Mouse (Mus musculus) brain, embryonic 18.5 days (tissue): ENCODE results near the gene Zranb1.

Experiments used
- DNase-seq: peaks from one replicate; pipeline ENCODE4 v3.0.0-alpha.2; 2012; ENCODE audit warnings: low read depth, low spot score

Zranb1 gene

GRCm38 (mm10) chr7:132927201-132927600 is 3.7 kb upstream of the Zranb1 start:
- DNase-seq = no peak

GRCm38 (mm10) chr7:132930055-132930454 is 887 bp upstream of the Zranb1 start:
- DNase-seq = no peak

DNA sequence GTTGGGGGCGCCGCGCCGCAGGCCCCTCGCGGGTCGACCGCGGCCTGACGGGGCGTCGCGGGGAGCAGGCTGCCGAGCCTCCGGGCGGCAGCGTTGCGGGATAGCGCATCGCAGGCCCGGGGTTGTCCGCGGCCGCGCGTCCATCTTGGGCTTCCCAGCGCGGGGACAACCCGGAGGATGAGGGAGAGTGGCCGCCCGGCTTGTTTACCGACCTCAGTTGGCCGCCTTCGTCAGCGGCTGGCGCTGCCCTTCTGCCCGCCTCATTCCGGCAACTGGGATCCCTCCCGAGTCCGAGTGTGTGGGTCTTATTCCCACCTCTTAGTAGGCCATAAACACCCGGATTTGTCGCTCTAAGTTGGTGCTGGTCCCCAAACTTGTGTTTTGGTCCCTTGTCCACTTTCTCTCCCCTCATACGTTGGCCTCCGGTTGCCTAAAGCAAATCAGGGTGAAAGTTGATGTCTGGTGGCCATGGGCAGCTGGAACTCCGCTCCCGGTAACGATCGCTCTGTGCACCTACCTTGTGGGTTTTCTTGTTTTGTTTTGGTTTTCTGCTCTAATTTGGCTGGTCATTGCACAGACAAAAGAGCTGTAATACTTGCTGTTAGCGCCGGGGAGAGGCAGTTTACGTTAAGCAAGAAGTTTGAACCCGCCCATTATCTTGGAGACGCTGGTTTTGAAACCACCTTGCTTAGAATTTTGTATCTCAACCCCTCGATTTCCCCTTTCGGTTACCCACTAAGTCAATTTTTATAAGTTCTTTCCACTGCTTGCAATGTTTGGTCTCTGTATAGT is 814 bp downstream of the Zranb1 start:
- DNase-seq = no peak

DNA sequence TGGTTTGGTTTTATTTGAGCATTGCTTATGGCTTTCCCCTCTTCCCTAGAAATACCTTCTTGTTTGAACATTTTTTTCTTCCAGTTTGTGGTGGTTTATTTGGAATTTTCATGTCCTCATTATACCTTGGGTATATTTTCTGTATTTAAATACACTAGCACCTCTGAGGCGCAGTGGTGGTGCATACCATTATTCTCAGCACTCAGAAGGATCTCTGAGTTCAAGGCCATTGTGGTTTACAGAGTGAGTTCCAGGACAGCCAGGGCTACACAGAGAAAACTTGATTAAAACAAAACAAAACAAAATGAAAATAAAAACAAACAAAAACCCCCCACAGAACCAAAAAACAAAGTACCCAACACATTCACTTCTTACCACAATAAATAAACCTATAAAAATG is 2.4 kb downstream of the Zranb1 start:
- no peak for DNase-seq

DNA sequence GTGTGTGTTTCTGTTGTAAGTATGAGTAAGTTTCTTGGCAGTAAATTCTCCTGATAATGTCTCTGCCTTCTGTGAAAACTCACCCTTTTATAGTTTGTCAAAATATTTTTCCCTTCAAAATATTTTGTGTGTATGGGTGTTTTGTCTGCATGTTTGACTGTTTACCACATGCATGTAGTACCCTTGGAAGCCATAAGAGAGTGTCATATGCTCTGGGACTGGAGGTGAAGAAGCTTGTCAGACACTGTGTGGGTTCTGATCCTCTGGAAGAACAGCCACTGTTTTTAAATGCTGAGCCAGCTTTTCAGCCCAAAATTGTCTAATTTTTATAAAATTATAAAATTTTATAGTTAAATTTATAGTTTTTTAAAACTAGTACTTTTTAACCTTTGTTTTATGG is 3.8 kb downstream of the Zranb1 start:
- DNase-seq = no peak

GRCm38 (mm10) chr7:132939118-132939517 is 8.2 kb downstream of the Zranb1 start:
- no peak for DNase-seq

GRCm38 (mm10) chr7:132940569-132940968 is 9.6 kb downstream of the Zranb1 start:
- no peak for DNase-seq

DNA sequence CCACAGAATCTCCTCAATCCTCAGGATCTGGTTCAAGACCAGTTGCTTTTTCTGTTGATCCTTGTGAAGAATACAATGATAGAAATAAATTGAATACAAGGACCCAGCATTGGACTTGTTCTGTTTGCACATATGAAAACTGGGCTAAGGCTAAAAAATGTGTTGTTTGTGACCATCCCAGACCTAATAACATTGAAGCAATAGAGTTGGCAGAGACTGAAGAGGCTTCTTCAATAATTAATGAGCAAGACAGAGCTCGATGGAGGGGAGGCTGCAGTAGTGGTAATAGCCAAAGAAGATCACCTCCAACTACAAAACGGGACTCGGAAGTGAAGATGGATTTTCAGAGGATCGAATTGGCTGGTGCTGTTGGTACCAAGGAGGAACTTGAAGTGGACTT is 19.0 kb downstream of the Zranb1 start:
- no peak for DNase-seq

DNA sequence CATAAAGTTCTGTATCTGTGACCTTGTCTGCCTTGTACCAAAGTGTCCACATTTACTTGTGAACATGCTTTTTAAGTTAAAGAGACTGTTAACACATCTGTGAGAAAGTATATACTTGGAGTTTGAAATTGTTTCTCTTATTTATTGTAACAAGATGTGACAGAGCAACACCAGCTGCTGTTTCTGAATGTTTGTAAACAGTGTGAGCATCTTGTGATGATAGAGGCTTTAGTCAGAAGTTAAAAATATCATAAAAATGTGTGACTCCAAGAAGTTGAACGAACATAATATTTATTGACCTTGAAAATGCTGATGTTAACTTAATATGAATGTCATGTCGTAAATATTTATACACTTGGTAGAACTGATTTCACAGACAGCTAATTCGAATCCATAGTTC is 19.7 kb downstream of the Zranb1 start:
- no peak for DNase-seq

DNA sequence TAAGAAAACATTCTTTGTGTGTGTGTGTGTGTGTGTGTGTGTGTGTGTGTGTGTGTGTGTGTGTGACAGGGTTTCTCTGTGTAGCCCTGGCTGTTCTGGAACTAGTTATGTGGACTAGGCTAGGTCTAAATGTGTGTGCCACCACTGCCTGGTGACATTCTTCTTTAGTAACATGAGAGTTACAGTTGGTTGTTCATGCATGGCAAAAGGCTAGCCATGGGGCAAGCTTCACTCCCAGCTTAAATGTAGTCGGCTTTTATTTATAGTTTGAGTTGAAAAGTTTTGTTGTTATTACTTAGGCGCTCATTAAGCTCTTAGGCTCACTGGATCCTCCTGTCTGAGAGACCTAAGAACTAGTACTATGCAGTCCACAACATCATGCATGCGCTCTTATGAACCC is 33.5 kb downstream of the Zranb1 start:
- DNase-seq = no peak

DNA sequence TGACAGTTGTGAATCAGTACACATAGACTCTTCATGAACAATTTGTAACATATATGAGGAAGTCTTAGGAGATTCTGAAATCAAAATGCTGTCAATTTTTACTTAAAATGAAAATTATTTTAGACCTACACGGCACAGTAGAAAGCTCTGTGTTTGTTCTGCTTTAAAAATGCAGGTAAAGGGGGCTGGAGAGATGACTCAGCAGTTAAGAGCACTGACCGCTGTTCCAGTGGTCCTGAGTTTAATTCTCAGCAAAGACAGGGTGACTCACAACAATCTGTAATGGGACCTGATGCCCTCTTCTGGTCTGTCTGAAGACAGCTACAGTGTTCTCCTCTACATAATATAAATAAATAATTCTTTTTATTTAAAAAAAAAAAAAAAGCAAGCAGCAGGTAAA is 34.8 kb downstream of the Zranb1 start:
- DNase-seq = no peak

GRCm38 (mm10) chr7:132972079-132972478 is 41.1 kb downstream of the Zranb1 start:
- DNase-seq = no peak

DNA sequence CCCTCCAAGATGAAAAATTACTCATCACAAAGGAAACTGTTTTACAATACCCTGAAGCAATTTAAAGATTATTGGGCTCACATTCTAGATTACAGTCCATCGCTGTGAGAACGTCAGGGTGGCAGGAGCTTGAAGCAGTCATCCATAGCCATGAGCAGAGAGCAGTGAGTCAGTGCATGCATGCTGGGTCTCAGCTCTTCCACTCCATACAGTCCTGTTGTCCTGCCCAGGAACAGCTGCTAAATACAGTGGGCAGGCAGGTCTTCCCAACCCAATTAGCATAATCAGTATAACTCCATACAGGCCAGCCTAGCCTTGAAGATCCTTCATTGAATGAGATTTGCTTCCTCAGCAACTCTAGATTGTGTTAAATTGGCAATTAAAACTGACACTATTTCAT is 45.1 kb downstream of the Zranb1 start:
- DNase-seq = no peak

DNA sequence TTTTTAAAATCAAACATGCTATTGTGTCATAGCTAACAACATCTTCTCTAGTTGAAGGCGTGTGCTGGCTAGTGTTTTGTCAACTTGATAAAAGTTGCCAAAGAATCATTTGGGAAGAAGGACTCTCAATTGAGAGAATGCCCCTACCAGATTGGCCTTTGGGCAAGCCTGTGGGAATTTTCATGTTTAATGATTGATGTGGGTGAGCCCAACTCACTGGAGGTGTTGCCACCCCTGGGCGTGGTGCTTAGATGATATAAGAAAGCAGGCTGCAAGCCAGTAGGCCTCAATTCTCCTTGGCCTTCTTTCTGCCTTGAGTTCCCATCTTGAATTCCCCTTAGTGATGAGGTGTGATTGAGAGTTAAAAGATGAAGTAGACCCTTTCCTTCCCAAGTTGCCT is 47.0 kb downstream of the Zranb1 start:
- no peak for DNase-seq

DNA sequence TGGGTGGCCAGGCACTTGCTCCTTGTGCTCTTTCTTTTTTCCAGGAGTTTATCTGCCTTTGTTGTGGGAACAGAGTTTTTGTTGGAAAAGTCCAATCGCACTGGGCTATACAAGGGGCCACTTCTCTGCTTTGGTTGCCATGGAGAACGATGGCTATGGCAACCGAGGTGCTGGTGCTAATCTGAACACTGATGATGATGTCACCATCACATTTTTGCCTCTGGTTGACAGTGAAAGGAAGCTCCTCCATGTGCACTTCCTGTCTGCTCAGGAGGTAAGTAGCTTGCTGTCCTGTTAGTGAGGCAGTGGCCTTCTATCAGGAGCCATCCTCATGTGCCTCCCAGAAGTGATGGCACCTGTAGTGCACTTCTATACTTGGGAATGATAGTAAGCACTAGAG is 51.7 kb downstream of the Zranb1 start:
- DNase-seq = no peak

DNA sequence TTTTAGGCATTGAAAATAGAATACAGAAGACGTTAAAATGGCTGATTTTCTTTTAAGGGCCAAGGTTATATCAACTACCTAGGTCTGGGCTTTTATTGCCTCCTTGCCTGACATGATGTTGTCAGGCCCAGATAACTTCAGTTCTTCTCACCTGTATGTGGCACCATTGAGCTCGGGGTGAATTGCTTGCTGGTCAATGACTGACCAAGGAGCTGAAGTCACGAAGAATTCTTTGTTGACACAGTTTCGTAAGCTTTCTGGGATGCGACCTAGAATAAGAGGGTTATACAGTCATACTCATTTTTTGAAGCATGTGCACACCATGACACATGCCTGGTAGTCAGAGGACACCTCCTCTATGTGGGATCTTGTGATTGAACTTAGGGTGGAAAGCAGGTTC is 58.9 kb downstream of the Zranb1 start:
- no peak for DNase-seq

- no peak for DNase-seq
Observed at GRCm38 (mm10) chr7:132991240-132991900, 60.4 kb downstream of the Zranb1 start.

GRCm38 (mm10) chr7:132992967-132993615 is 62.1 kb downstream of the Zranb1 start:
- no peak for DNase-seq

DNA sequence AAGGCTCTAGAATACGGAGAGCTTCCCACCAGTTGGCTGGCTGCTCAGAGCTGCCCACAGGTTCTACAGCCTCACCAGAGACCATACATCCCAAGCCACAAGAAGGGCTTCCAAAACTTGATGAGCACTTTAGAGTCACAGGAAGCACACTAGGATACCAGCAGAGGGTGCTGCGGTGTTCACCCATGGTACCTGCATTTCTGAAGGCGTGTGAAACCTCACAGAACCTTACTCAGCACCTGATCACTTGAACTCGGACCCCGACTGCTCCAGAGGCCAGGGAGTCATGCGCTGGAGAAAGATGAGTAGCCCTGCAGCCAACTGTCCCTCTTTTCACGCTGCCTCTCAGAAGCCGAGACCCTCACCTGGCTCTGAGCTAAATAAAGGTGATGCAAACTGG is 63.2 kb downstream of the Zranb1 start:
- no peak for DNase-seq

DNA sequence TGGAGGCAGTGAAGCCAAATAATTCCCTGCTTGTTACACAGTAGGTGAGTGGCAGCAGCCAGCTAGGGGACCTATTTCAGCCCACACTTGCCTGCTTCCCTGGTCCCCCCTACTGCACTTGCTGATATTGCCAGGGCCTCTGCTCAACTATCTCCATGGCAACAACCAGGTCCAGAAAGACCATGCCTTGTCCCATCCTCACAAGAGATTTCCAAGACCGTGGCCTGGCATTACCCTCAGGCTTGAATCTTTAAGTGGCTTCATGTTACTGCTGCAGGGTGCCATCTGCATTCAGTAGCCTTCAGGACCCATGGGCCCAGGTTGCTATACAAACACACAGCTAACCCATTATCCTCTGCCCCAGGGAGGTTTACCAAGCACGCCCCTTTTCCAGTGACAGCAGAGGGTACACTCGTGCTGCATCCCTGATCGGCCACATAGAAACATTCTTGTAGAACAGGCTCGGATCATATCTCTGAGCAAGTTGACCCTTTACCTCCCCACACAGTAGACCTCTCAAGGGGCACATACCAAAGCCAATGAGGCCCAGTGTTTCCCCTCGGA is 63.8 kb downstream of the Zranb1 start:
- DNase-seq = no peak

GRCm38 (mm10) chr7:132996391-132996790 is 65.4 kb downstream of the Zranb1 start:
- DNase-seq = no peak

DNA sequence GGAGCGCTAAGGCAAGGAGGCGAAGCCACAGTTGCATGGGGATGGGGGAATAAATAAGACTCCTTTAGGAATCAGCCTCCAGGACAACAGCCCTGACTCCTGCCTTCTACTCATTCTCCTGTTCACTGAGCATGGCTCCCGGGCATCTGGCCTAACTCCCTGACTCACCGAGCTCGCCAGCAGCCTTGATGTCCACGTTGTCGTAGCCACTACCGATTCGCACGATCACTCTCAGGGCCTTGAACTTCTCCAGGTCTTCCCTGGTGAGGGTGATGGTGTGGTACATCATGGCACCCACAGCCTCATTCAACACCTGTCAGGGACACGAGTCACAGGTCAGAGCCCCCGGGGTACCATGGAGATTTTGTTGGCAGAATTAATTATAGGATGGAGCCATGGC is 67.7 kb downstream of the Zranb1 start:
- no peak for DNase-seq

DNA sequence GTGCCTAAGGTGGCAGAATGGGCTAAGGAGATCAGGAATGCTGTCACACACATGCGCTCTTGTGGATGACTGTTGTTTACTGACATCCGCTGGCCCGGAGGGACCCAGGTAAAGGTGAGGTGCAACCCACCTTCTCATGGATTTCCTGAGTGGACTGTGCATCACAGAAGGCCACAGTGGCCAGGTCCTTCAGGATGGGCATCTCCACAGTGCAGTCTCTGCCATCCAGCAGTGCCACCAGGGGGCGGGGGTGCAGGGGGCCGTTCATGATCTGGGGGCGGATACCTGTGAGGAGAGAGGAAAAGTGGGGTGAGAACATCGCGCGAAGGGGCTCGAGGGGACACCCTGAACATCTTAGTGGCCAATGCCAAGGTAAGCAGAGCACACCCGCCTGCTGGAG is 68.1 kb downstream of the Zranb1 start:
- no peak for DNase-seq
